Mouse (Mus musculus): ENCODE measurements around the gene 1700001K19Rik.
"Not testable (repeated sequence)": the region's sequence is repeated elsewhere in the genome, so short reads cannot be mapped to it uniquely, and the experiment has no call there.

Gene 1700001K19Rik

GRCm38 (mm10) chr12:110696173-110696974, 14.0 kb upstream of the 1700001K19Rik start:
- DNase-seq (ENCODE audit: low spot score in 2 of 2): peak; percentile 96

- peak; percentile 38 to 49 for DNase-seq (ENCODE audit: low spot score in 2 of 2)
Measured at GRCm38 (mm10) chr12:110695676-110696171, 13.3 kb upstream of the 1700001K19Rik start.

- DNase-seq (ENCODE audit: low spot score in 2 of 2): not testable (repeated sequence)
Measured at GRCm38 (mm10) chr12:110693378-110693777, 11.0 kb upstream of the 1700001K19Rik start.

GRCm38 (mm10) chr12:110689919-110690643, 7.7 kb upstream of the 1700001K19Rik start:
- no peak for DNase-seq (ENCODE audit: low spot score in 2 of 2)

GRCm38 (mm10) chr12:110688921-110689320, 6.5 kb upstream of the 1700001K19Rik start:
- not testable (repeated sequence) for DNase-seq (ENCODE audit: low spot score in 2 of 2)

GRCm38 (mm10) chr12:110687894-110688734, 5.7 kb upstream of the 1700001K19Rik start:
- DNase-seq (ENCODE audit: low spot score in 2 of 2): peak; percentile 46 to 66

GRCm38 (mm10) chr12:110683580-110683979, 1.2 kb upstream of the 1700001K19Rik start:
- DNase-seq (ENCODE audit: low spot score in 2 of 2): no peak

GRCm38 (mm10) chr12:110681878-110682277, 541 bp downstream of the 1700001K19Rik start:
- DNase-seq (ENCODE audit: low spot score in 2 of 2): no peak

GRCm38 (mm10) chr12:110681191-110681590, 1.2 kb downstream of the 1700001K19Rik start:
- DNase-seq (ENCODE audit: low spot score in 2 of 2): peak in 1 of 2 experiments; percentile 27

GRCm38 (mm10) chr12:110674243-110674642, 8.2 kb downstream of the 1700001K19Rik start:
- DNase-seq (ENCODE audit: low spot score in 2 of 2): no peak

GRCm38 (mm10) chr12:110667466-110668077, 14.8 kb downstream of the 1700001K19Rik start:
- DNase-seq (ENCODE audit: low spot score in 2 of 2): no peak

- DNase-seq (ENCODE audit: low spot score in 2 of 2): no peak
Measured at GRCm38 (mm10) chr12:110661746-110662145, 20.7 kb downstream of the 1700001K19Rik start.

- no peak for DNase-seq (ENCODE audit: low spot score in 2 of 2)
Measured at GRCm38 (mm10) chr12:110651464-110651863, 31.0 kb downstream of the 1700001K19Rik start.

GRCm38 (mm10) chr12:110650241-110650641, 32.2 kb downstream of the 1700001K19Rik start:
- no peak for DNase-seq (ENCODE audit: low spot score in 2 of 2)

- DNase-seq (ENCODE audit: low spot score in 2 of 2): no peak
Measured at GRCm38 (mm10) chr12:110637507-110638114, 44.8 kb downstream of the 1700001K19Rik start.

GRCm38 (mm10) chr12:110636293-110636692, 46.1 kb downstream of the 1700001K19Rik start:
- DNase-seq (ENCODE audit: low spot score in 2 of 2): no peak

GRCm38 (mm10) chr12:110630056-110630455, 52.4 kb downstream of the 1700001K19Rik start:
- no peak for DNase-seq (ENCODE audit: low spot score in 2 of 2)

All from heart, adult 9 months (tissue).